Mouse (Mus musculus): Measurements from ENCODE around the gene Stk33. TPM values are rescaled to one million over a fixed set of nuclear protein-coding genes. Genes with fewer than 3 reads are reported as not detected.
A peak's percentile ranks its signal among the peaks of the same experiment; 100 is the strongest.

Stk33 gene
- polyA plus RNA-seq, 1 experiment from 2014 or later: 10.1 TPM

GRCm38 (mm10) chr7:109325731-109326130 is 113.2 kb downstream of the Stk33 start:
- ATAC-seq (peak; percentile 56; the same call in 1 of the 2 replicates), DNase-seq (ENCODE audit: low spot score) (peak; percentile 65)
- no peak overlapping the region for H3K9ac ChIP-seq (ENCODE audit: low read length)
- no peak overlapping the region for H3K4me3 ChIP-seq (ENCODE audit: low read depth, low read length)
- H3K4me2 ChIP-seq (ENCODE audit: low read length): no peak overlapping the region
- H3K9me3 ChIP-seq (replicated peaks; ENCODE audit: control insufficient read depth, low read length): no peaks in the 10 kb centered on the region
- H3K4me1 ChIP-seq (ENCODE audit: control insufficient read depth, insufficient read depth, low read length): peaks cover 14% of the 10 kb centered on the region
- H3K36me3 ChIP-seq (ENCODE audit: control insufficient read depth, insufficient read depth, low read length): no peaks in the 10 kb centered on the region
- peak overlapping the region; percentile 72; the same call in 1 of the 2 replicates for H3K27ac ChIP-seq (ENCODE audit: low read depth, low read length)
- no peaks in the 10 kb centered on the region for H3K27me3 ChIP-seq (replicated peaks; ENCODE audit: control insufficient read depth, insufficient read depth, low read length)
- 40% methylated on average over 3 of the region's 3 CpGs for WGBS

- no peaks in the 10 kb centered on the region for H3K36me3 ChIP-seq (ENCODE audit: control insufficient read depth, insufficient read depth, low read length)
- ATAC-seq: no peak
- peak; percentile 36 for DNase-seq (ENCODE audit: low spot score)
- 68% methylated on average over 9 of the region's 9 CpGs for WGBS
- H3K9ac ChIP-seq (ENCODE audit: low read length): no peak overlapping the region; the same call in 1 of the 2 replicates
- peak overlapping the region; percentile 72 for H3K27ac ChIP-seq (ENCODE audit: low read depth, low read length)
- no peaks in the 10 kb centered on the region for H3K27me3 ChIP-seq (replicated peaks; ENCODE audit: control insufficient read depth, insufficient read depth, low read length)
- no peaks in the 10 kb centered on the region for H3K9me3 ChIP-seq (replicated peaks; ENCODE audit: control insufficient read depth, low read length)
- no peak overlapping the region for H3K4me2 ChIP-seq (ENCODE audit: low read length)
- peaks cover 14% of the 10 kb centered on the region for H3K4me1 ChIP-seq (ENCODE audit: control insufficient read depth, insufficient read depth, low read length)
- no peak overlapping the region for H3K4me3 ChIP-seq (ENCODE audit: low read depth, low read length)
These were observed 113.7 kb downstream of the Stk33 start for GRCm38 (mm10) chr7:109325169-109325568.

- no peak overlapping the region for H3K4me3 ChIP-seq (ENCODE audit: low read depth, low read length)
- no peak for DNase-seq (ENCODE audit: low spot score)
- H3K36me3 ChIP-seq (ENCODE audit: control insufficient read depth, insufficient read depth, low read length): no peaks in the 10 kb centered on the region
- no peak overlapping the region for H3K9ac ChIP-seq (ENCODE audit: low read length)
- no peaks in the 10 kb centered on the region for H3K4me1 ChIP-seq (ENCODE audit: control insufficient read depth, insufficient read depth, low read length)
- 85% methylated on average over 2 of the region's 2 CpGs for WGBS
- no peaks in the 10 kb centered on the region for H3K27me3 ChIP-seq (replicated peaks; ENCODE audit: control insufficient read depth, insufficient read depth, low read length)
- H3K27ac ChIP-seq (ENCODE audit: low read depth, low read length): no peak overlapping the region
- H3K9me3 ChIP-seq (replicated peaks; ENCODE audit: control insufficient read depth, low read length): no peaks in the 10 kb centered on the region
- no peak overlapping the region for H3K4me2 ChIP-seq (ENCODE audit: low read length)
- no peak for ATAC-seq
These were observed 129.4 kb downstream of the Stk33 start for GRCm38 (mm10) chr7:109309506-109309905.

GRCm38 (mm10) chr7:109295807-109296206 is 143.1 kb downstream of the Stk33 start:
- Histone ChIP-seq H3K4me3 (ENCODE audit: low read depth, low read length) (no peak overlapping the region), H3K36me3 (ENCODE audit: control insufficient read depth, insufficient read depth, low read length) (no peaks in the 10 kb centered on the region), H3K4me2 (ENCODE audit: low read length) (no peak overlapping the region), H3K9me3 (replicated peaks; ENCODE audit: control insufficient read depth, low read length) (no peaks in the 10 kb centered on the region), H3K27me3 (replicated peaks; ENCODE audit: control insufficient read depth, insufficient read depth, low read length) (no peaks in the 10 kb centered on the region), H3K9ac (ENCODE audit: low read length) (no peak overlapping the region), H3K27ac (ENCODE audit: low read depth, low read length) (no peak overlapping the region), H3K4me1 (ENCODE audit: control insufficient read depth, insufficient read depth, low read length) (no peaks in the 10 kb centered on the region)
- ATAC-seq (no peak), DNase-seq (ENCODE audit: low spot score) (no peak)
- 90% methylated on average over 3 of the region's 3 CpGs for WGBS

- Histone ChIP-seq H3K4me3 (ENCODE audit: low read depth, low read length) (no peak overlapping the region), H3K4me2 (ENCODE audit: low read length) (no peak overlapping the region), H3K4me1 (ENCODE audit: control insufficient read depth, insufficient read depth, low read length) (no peaks in the 10 kb centered on the region), H3K27ac (ENCODE audit: low read depth, low read length) (no peak overlapping the region), H3K36me3 (ENCODE audit: control insufficient read depth, insufficient read depth, low read length) (no peaks in the 10 kb centered on the region), H3K9me3 (replicated peaks; ENCODE audit: control insufficient read depth, low read length) (no peaks in the 10 kb centered on the region), H3K27me3 (replicated peaks; ENCODE audit: control insufficient read depth, insufficient read depth, low read length) (no peaks in the 10 kb centered on the region), H3K9ac (ENCODE audit: low read length) (no peak overlapping the region)
- WGBS: 79% methylated on average over 5 of the region's 5 CpGs
- ATAC-seq (no peak), DNase-seq (ENCODE audit: low spot score) (no peak)
These were observed 143.5 kb downstream of the Stk33 start for GRCm38 (mm10) chr7:109295351-109295750.

GRCm38 (mm10) chr7:109290501-109290900 is 148.4 kb downstream of the Stk33 start:
- Histone ChIP-seq H3K36me3 (ENCODE audit: control insufficient read depth, insufficient read depth, low read length) (no peaks in the 10 kb centered on the region), H3K4me1 (ENCODE audit: control insufficient read depth, insufficient read depth, low read length) (no peaks in the 10 kb centered on the region), H3K9ac (ENCODE audit: low read length) (no peak overlapping the region), H3K4me2 (ENCODE audit: low read length) (no peak overlapping the region), H3K4me3 (ENCODE audit: low read depth, low read length) (no peak overlapping the region), H3K27ac (ENCODE audit: low read depth, low read length) (no peak overlapping the region), H3K9me3 (replicated peaks; ENCODE audit: control insufficient read depth, low read length) (no peaks in the 10 kb centered on the region), H3K27me3 (replicated peaks; ENCODE audit: control insufficient read depth, insufficient read depth, low read length) (no peaks in the 10 kb centered on the region)
- 13% methylated on average over 2 of the region's 2 CpGs for WGBS
- DNase-seq (ENCODE audit: low spot score): peak; percentile 49
- ATAC-seq: peak; percentile 68; the same call in 1 of the 2 replicates

- WGBS: 54% methylated on average over 6 of the region's 6 CpGs
- 0 out of 2 replicates have a peak, but pooled peaks have one; percentile 52 for ATAC-seq
- no peaks in the 10 kb centered on the region for H3K27me3 ChIP-seq (replicated peaks; ENCODE audit: control insufficient read depth, insufficient read depth, low read length)
- DNase-seq (ENCODE audit: low spot score): peak; percentile 15
- H3K4me3 ChIP-seq (ENCODE audit: low read depth, low read length): no peak overlapping the region
- H3K27ac ChIP-seq (ENCODE audit: low read depth, low read length): no peak overlapping the region
- no peak overlapping the region for H3K4me2 ChIP-seq (ENCODE audit: low read length)
- H3K4me1 ChIP-seq (ENCODE audit: control insufficient read depth, insufficient read depth, low read length): no peaks in the 10 kb centered on the region
- H3K9me3 ChIP-seq (replicated peaks; ENCODE audit: control insufficient read depth, low read length): no peaks in the 10 kb centered on the region
- H3K36me3 ChIP-seq (ENCODE audit: control insufficient read depth, insufficient read depth, low read length): no peaks in the 10 kb centered on the region
- H3K9ac ChIP-seq (ENCODE audit: low read length): no peak overlapping the region
These were observed 149.8 kb downstream of the Stk33 start for GRCm38 (mm10) chr7:109289106-109289505.

- Histone ChIP-seq H3K27ac (ENCODE audit: low read depth, low read length) (no peak overlapping the region), H3K9me3 (replicated peaks; ENCODE audit: control insufficient read depth, low read length) (no peaks in the 10 kb centered on the region), H3K4me1 (ENCODE audit: control insufficient read depth, insufficient read depth, low read length) (peaks cover under 1% of the 10 kb centered on the region; the same call in 1 of the 2 replicates), H3K4me2 (ENCODE audit: low read length) (no peak overlapping the region), H3K27me3 (replicated peaks; ENCODE audit: control insufficient read depth, insufficient read depth, low read length) (no peaks in the 10 kb centered on the region), H3K36me3 (ENCODE audit: control insufficient read depth, insufficient read depth, low read length) (no peaks in the 10 kb centered on the region), H3K9ac (ENCODE audit: low read length) (no peak overlapping the region), H3K4me3 (ENCODE audit: low read depth, low read length) (no peak overlapping the region)
- 92% methylated on average over 4 of the region's 4 CpGs for WGBS
- no peak for DNase-seq (ENCODE audit: low spot score)
- no peak for ATAC-seq
These were observed 156.8 kb downstream of the Stk33 start for GRCm38 (mm10) chr7:109282106-109282505.

- Histone ChIP-seq H3K36me3 (ENCODE audit: control insufficient read depth, insufficient read depth, low read length) (no peaks in the 10 kb centered on the region), H3K4me3 (ENCODE audit: low read depth, low read length) (no peak overlapping the region), H3K27ac (ENCODE audit: low read depth, low read length) (no peak overlapping the region), H3K9me3 (replicated peaks; ENCODE audit: control insufficient read depth, low read length) (no peaks in the 10 kb centered on the region), H3K9ac (ENCODE audit: low read length) (no peak overlapping the region), H3K4me2 (ENCODE audit: low read length) (no peak overlapping the region), H3K4me1 (ENCODE audit: control insufficient read depth, insufficient read depth, low read length) (peaks cover 7% of the 10 kb centered on the region; the same call in 1 of the 2 replicates), H3K27me3 (replicated peaks; ENCODE audit: control insufficient read depth, insufficient read depth, low read length) (no peaks in the 10 kb centered on the region)
- peak; percentile 50 for DNase-seq (ENCODE audit: low spot score)
- no peak for ATAC-seq
- WGBS: 58% methylated on average over 3 of the region's 3 CpGs
These were observed 162.3 kb downstream of the Stk33 start for GRCm38 (mm10) chr7:109276622-109277021.

Measured in forebrain, embryonic 14.5 days (tissue).